Mouse (Mus musculus) adrenal gland, postnatal 4 days (tissue): Measurements from ENCODE around the gene Bahcc1. TPM values are rescaled to one million over a fixed set of nuclear protein-coding genes. Genes with fewer than 3 reads are reported as not detected.

Experiments used
- DNase-seq, 2 experiments: peaks; one replicate each; pipeline ENCODE4 v3.0.0; 2021 to 2022; ENCODE audit warnings: low spot score in 2 of 2, mixed read lengths in 2 of 2
- total RNA-seq, 2 experiments: library from RNA; stranded (reverse); gene quantifications; 2 replicates each; pipeline ENCODE4 v1.2.3; 2021

The Bahcc1 gene
- total RNA-seq, 2 experiments from 2014 or later = 25.3 to 26.7 TPM

GRCm38 (mm10) chr11:120259792-120260768, 27.3 kb downstream of the Bahcc1 start:
- DNase-seq = no peak

DNA sequence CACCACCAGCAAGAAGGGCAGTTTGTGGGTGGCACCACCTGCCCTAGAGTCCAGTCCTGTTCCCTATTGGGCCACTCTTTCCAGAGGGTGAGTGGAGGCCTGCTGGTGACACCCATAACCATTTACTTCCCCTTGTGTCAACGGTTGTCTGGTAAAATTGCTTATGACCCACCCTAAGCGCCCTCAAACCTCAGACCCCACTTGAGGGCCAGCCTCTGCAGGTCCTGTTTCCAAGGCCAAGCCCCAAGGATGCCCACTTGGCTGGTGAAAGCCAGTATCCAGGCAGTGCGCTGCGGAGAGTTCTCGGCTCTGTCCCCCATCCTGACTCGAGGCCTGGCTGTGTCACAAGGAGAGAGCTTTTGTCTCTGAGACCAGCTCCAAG, 28.0 kb downstream of the Bahcc1 start:
- DNase-seq = no peak

- DNase-seq = peak; percentile 88
Measured at GRCm38 (mm10) chr11:120261416-120262355, 28.9 kb downstream of the Bahcc1 start.

GRCm38 (mm10) chr11:120262356-120262901, 29.7 kb downstream of the Bahcc1 start:
- DNase-seq = peak; percentile 49 to 54

- no peak for DNase-seq
Measured at GRCm38 (mm10) chr11:120263176-120263575, 30.4 kb downstream of the Bahcc1 start.

- no peak for DNase-seq
Measured at GRCm38 (mm10) chr11:120264008-120264407, 31.3 kb downstream of the Bahcc1 start.

GRCm38 (mm10) chr11:120265458-120265857, 32.7 kb downstream of the Bahcc1 start:
- DNase-seq = no peak

DNA sequence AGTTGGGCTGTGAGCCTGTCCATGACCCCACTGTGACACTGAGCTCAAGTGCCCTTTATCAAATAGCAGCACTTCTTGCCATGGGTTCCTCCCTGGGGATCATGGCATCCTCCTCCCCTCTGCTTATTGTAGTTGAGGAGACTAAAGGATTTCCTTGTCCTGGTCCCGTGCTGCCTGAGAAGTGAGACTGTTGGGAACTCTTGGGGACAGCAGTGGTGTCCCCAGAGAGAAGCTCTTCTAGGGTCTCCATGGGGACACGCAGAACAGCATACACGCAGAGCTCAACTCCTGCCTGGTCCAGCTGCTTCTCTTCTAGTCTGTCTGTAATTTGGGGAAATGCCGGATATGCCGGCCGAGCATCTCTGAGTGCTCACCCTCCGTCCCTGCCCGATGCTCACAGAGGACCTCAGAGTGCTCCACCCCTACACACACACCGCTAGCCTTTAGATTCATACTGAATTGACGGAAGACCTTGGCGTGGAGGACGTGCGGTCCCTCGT, 33.6 kb downstream of the Bahcc1 start:
- DNase-seq = no peak

DNA sequence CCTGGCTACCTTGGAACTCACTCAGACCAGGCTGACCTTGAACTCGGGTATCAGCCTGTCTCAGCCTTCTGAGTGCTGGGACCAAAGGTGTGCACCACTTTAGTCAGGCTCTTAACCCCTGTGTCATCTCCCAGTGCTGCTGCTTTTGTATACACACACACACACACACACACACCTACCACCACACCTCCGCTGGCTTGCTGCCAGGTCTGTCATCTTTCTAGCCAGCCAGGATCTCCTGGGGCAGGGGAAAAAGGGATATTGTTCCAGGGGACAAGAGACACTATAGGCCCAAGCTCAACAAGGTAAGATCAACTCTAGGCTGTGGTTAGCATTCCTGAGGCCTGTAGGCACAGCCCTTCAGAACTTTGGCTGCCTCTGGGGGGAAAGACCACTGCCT, 34.5 kb downstream of the Bahcc1 start:
- no peak for DNase-seq

GRCm38 (mm10) chr11:120267676-120268075, 34.9 kb downstream of the Bahcc1 start:
- DNase-seq = no peak

DNA sequence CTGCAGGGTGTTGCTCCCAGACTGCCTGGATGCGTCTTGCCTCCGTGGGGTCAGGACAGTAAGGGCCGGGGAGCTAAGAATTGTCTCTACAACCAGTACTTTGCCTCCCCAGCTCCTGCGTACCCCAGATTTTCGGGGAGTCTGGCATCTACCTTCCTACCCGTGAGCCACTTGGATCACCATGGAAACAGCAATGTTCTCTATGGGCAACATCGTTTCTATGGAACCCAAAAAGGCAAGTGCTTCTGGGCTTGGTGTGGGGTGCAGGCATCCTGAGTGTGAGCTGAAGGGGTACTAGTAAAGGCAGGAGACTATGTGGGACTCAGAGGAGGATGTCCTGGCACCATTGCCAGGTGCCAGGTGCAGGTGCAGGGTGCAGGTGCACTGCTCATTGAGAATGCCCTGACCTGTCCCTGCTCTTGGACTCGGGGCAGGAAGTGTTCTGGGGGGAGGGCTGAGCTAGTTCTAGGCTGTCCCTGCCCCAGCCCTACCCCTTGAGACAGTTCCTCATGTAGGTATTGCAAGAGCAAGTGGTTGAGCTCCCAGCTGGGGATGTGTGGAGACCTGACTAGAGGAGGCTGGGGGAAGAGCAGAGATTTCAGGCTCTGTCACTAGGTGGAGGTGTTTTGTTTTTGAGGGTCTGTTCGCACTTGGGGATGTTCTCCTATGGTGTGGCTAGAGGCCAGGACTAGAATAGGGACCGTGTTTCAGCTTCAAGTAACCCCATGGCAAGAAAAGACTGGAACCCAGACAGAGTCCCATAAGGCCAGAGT, 35.6 kb downstream of the Bahcc1 start:
- DNase-seq = no peak

- DNase-seq = no peak
Measured at GRCm38 (mm10) chr11:120269007-120269406, 36.3 kb downstream of the Bahcc1 start.

GRCm38 (mm10) chr11:120269498-120270104, 36.9 kb downstream of the Bahcc1 start:
- no peak for DNase-seq

DNA sequence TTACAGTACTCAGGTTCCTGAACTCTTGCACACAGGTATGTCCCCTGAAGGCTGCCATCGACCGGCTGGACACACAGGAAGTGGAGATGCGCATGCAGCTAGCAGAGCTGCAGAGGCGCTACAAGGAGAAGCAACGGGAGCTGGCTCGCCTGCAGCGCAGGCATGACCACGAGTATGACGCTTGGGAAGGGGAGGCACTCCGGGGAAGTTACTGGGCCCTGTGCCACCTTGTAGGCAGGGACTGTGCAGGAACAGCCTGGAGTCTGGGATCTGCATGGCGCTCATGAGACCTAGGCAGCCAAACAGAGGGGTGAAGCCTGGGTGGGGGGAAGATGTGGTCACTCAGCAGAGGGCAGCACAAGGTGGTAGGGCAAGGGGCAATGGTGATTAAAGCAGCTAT, 46.6 kb downstream of the Bahcc1 start:
- DNase-seq = no peak

DNA sequence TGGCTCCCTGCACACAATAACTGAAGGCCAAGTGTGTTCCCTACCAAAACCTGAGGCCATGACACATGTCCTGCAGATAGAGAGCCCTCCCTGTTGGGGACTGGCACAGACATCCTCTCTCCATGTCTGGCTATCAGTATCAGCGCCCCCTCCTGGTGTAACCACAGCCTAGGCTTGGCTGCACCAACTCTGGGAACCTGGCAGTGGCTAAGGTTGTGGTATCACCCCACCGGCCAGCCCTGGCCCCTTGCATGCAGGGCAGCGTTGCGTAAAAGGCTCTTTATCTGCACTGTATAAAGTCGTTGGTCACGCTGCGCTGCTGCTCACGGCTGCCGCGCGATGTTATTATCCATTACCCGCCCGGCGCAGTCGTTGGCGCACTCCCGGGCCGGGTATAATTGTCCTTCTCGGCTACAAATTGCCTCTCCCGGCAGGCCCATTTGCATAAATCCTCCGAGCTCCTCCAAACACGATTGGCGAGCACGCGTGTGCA, 47.6 kb downstream of the Bahcc1 start:
- peak in 1 of 2 experiments; percentile 52 for DNase-seq

- no peak for DNase-seq
Measured at GRCm38 (mm10) chr11:120280774-120281173, 48.0 kb downstream of the Bahcc1 start.

DNA sequence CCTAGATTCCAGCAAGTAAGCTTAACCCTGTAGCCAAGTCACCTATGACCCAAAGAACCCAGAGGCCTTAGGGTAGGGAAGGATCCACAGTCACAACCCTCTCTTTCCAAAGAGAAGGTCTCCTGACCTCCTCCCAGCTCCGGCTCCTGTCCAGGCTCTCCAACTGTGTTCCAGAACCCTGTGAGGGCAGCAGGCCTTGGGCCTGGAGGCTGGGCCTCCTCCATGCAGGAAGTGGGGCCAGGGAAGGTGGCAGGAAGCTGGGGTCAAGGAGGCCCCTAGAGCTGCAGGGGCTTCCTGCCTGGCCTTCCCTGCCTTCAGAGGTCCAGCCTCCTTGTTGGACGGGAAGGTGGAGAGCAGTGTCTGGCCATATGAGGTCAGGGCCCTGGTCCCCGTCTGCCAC, 48.5 kb downstream of the Bahcc1 start:
- no peak for DNase-seq

DNA sequence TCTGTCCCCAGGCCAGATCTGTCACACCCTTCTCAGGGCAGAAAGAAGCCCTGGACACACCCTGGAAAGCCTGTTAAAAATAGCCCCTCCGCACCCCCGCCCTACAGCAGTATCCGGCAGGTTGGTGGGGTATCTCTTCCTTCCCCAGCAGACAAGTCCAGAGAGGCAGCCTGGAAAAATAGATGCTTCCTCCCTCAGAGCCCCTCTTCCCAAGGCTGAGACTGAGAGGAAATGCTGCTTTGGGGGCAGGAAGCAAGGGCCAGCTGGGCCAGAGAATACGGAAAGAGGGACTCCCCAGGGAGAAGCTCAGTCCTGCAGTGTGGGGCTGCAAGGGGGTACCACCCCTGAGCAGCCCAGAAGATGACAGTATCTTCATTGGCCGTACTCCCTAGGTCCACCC, 50.8 kb downstream of the Bahcc1 start:
- DNase-seq = no peak

DNA sequence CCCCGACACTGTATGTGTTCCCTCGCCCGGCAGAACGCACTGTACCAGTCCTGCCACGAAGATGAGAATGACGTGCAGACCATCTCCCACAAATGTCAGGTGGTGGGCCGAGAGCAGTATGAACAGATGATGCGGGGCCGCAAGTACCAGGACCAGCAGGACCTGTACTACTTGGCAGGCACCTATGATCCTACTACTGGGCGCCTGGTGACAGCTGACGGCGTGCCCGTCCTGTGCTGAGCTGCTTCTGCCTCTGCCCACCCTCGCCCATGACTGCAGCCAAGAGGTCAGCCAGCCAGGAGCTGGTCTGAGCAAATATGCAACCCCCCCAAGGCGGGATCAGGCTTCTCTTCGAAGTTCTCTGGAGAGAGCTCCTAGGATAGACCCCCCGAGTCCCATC, 56.9 kb downstream of the Bahcc1 start:
- no peak for DNase-seq

DNA sequence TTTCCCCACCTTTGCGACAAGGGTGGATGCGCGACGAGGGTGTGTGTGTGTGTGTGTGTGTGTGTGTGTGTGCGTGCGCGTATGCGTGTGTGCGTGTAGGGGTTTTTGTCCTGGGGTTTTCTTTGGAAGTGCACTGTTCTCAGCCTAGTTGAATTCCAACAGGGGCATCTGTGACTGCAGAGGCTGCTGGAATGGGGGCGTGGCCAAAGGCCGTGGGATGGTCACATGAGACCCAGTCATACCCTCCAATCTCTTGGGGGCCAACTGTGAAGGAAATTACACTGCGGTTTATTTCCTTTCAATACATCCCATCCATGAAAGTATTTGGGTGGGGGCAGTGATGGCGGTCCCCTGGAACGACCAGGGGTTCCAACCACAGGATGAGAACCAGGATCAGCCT, 57.5 kb downstream of the Bahcc1 start:
- DNase-seq = no peak
